Mouse (Mus musculus): Measurements from ENCODE around the gene Cacng7.

GRCm38 (mm10) chr7:3411160-3411941 lies 78.6 kb downstream of the Cacng7 start:
- TF ChIP-seq MAFK (IDR thresholded peaks at IDR 0.05; ENCODE audit: insufficient read depth, low read depth, low read length): no peak
- TF ChIP-seq CHD2 (IDR thresholded peaks at IDR 0.05; ENCODE audit: low read depth, low read length): peak; percentile 80
- TF ChIP-seq ZNF384 (IDR thresholded peaks at IDR 0.05; ENCODE audit: low read depth, low read length): 0 out of 2 replicates have a peak, but pooled peaks have one; percentile 16
